Mouse (Mus musculus): ENCODE results near the gene Gm49339.
"Not testable (repeated sequence)": the region's sequence is repeated elsewhere in the genome, so short reads cannot be mapped to it uniquely, and the experiment has no call there.

DNA sequence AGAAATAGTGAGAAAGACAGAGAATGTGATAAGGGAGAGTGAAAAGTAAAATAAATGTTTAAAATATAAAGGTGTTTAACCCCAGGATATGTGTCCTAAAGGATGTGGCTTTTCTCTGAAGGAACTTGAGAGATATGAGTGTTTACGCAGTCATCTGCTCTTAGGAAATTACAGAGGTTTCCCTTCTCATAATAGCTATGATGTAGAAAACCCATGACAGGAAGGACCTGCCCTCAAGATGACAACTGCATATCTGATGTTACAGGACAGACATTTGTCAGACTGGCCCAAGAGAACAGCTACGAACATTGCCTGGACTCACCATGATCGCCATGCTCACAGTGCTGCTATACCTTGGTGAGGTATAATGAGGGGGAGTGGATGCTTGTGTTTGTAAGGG lies at the start of gene Gm49339, which contains the start of gene Lilr4b:
- TF ChIP-seq POLR2A (IDR thresholded peaks at IDR 0.05; ENCODE audit: borderline replicate concordance, extremely low read depth, insufficient read depth, insufficient read length, poor library complexity, severe bottlenecking); CTCF (IDR thresholded peaks at IDR 0.05; ENCODE audit: borderline replicate concordance, extremely low read depth, insufficient read depth, insufficient read length): not testable (repeated sequence)
